Mouse (Mus musculus) forelimb bud, embryonic 11.5 days (tissue): ENCODE data around the gene Tmtc1.

Experiments used
- DNase-seq: peaks from one replicate; pipeline ENCODE4 v3.0.0-alpha.2; 2012; ENCODE audit warnings: low read depth, low spot score

Gene Tmtc1

GRCm38 (mm10) chr6:148373444-148373843 is 70.7 kb downstream of the Tmtc1 start:
- no peak for DNase-seq

- DNase-seq: no peak
Observed at GRCm38 (mm10) chr6:148371223-148371622, 73.0 kb downstream of the Tmtc1 start.

GRCm38 (mm10) chr6:148367094-148367539 is 77.1 kb downstream of the Tmtc1 start:
- peak; percentile 68 for DNase-seq

- DNase-seq: no peak
Observed at GRCm38 (mm10) chr6:148366629-148367028, 77.6 kb downstream of the Tmtc1 start.

- no peak for DNase-seq
Observed at GRCm38 (mm10) chr6:148363162-148363561, 81.0 kb downstream of the Tmtc1 start.

DNA sequence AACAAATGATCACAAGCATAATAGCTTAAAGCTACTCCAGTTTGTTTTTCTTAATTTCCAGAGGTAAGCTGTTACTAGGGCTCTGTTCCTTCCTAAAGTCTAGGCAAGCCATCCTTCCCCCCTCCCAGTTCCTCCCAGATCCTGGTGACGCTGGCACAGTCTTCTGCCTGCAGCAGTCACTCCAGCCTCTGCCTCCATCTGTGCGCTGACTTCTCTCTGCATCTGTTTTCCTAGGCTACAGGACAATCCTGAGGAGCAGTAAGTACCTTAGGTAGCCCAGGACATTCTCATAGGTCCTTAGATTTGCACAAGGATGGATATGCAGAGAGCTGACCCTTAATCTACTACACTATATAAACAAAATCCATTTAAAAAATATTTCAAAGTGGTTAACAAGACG is 81.7 kb downstream of the Tmtc1 start:
- no peak for DNase-seq

DNA sequence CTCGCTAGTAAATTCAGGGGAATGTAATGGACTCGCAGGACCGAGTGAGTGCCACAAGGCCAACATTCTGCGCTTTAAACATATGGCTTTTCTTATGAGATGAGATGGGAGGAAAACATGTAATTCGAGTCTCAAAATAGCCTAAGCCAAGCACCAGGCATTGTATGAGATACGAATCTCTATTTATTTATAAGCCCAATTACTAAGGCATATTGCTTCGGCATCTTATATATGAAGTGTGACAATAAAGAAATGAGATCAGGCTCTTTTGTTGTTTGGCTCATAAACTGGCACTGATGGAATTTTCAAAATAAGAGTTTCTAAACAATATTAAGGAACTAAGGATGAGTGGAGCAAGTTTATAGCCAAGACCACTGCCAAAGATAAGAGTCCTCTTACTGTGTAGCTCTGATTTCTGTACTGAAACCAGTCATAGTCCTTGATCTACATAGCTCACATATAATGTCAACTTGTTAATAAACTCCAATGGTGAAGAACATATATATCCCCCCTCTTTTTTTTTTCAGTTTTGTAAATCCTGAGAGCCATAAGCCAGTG is 84.8 kb downstream of the Tmtc1 start:
- DNase-seq: no peak

DNA sequence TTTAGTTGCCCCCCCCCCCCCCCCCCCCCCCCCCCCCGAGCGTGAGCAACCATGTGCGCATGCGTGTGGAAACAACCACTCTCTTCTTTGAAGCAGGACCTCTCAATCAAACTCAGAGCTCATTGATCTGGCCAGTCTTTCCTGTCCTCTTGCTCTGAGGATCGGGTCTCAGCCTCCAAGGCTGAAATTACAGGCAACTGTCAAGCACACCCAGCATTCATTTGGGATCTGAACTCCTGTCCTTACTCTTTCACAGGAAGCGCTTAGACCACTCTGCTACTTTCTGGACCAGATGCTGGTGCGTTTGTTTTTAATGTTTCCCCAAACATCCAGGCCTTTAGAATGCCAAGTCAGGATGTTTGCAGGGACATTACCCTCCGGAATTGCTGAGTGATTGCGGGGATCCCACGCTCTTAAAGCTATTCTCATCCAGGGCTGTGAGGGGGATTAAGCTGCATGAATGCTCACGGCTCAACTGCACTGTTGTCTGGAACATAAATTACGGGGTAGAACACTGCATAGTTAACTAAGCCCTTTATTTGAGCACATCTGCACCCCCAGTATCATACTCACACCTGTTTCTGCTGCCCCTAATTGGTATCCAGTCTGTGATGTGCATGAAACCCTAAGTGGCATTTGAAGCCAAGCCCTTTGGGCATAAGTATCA is 85.5 kb downstream of the Tmtc1 start:
- no peak for DNase-seq

- DNase-seq: no peak
Observed at GRCm38 (mm10) chr6:148356141-148356540, 88.0 kb downstream of the Tmtc1 start.

- peak; percentile 81 for DNase-seq
Observed at GRCm38 (mm10) chr6:148354509-148355474, 89.4 kb downstream of the Tmtc1 start.

DNA sequence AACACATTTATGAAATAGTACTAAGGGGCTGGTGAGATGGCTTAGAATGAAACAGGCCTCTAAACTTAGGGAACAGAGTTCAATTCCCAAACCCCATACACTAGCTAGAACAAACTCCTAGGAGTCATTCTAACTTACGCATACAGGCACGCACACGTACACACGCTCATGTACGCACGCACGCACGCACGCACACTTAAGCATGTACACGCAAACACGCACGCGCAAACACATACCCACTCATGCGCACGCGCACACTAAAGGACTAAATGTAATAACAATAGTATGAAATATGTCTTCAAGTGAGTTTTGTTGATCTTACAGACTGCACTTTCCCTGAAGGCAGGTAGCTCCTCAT is 90.1 kb downstream of the Tmtc1 start:
- DNase-seq: no peak

DNA sequence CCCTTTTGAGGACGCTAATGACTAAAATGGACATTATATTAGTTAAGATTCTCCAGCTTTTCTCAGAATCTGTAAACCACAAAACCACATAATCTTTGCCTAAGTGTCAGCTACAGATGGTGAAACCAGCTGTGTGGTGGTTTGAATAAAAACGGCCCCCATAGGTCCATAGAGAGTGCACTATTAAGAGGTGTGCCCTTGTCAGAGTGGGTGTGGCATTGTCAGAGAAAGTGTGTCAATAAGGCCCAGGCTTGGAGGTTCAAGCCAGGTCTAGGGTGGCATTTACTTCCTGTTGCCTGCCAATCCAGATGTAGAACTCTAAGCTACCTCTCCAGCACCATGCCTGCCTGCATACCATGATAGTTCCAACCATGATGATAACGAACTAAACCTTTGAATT is 99.2 kb downstream of the Tmtc1 start:
- DNase-seq: no peak

- DNase-seq: no peak
Observed at GRCm38 (mm10) chr6:148342191-148342590, 102.0 kb downstream of the Tmtc1 start.

GRCm38 (mm10) chr6:148341765-148342164 is 102.4 kb downstream of the Tmtc1 start:
- DNase-seq: no peak

GRCm38 (mm10) chr6:148338326-148338957 is 105.7 kb downstream of the Tmtc1 start:
- no peak for DNase-seq

DNA sequence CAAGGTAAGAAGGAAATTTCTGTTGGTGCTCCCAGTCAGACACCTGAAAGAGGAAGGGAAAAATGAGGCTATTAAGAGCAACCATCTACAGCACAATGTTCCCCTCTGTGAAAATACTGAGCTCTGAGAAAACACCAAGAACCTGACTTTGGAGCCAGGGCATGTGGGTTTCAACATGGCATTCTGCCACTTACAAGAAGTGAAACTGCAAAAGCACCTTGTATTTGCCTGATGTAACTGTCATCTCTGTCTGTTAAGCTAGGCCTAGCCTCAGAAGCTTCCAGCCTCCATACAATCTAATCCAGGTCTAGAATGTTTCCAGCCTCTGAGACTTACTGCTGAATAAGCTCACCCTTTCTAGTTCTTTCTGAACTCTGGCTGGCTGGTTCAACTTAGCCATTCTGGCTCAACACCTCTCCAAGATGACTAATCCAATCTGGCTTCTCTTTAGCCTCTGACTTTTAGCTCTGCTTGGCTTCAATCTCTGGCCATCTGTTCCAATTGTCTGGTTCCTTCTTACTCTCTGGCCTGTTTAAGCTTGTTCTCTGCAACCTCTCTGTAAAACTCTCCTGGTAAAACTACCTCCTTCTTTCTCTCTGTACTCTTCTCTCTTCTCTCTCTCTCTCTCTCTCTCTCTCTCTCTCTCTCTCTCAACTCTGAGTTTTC is 107.8 kb downstream of the Tmtc1 start:
- DNase-seq: no peak

DNA sequence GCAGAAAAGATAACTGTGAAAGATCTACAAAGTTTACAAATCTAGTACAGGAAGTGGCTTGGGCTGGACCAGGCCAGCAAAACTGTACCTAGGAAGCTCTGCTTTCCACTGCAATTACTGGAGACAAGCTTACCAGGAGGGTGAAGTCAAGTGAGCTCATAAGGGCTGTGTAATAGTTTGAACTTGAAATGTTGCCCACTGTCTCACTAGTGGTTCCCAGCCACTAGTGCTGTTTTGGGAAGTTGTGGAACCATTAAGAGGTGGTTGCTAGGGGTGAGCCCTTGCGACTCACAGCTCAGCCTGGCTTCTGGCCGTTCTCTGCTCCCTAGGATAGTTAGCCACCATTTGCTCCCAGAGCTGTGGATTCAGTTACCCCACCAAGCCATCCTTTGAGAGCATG is 112.3 kb downstream of the Tmtc1 start:
- DNase-seq: no peak

- DNase-seq: no peak
Observed at GRCm38 (mm10) chr6:148329976-148330375, 114.2 kb downstream of the Tmtc1 start.

- no peak for DNase-seq
Observed at GRCm38 (mm10) chr6:148328928-148329327, 115.3 kb downstream of the Tmtc1 start.

DNA sequence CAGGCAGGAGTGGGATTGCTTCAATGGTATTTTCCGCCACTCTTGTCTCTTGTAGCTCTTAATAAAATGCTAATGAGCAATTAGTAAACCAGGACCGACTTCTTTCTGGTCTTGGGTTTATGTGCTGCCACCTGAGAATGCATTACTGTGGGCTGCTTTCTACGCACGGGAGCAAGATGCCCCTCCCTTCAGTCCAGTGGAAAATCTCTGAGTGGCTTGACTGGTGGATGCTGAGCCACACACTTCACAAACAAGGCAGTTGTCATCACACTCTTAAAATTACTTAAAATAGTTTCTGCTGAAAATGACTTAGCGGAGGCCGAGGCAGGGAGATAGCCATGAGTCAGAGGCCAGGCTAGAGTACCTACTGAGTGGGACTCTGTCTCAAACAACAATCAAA is 116.1 kb downstream of the Tmtc1 start:
- no peak for DNase-seq

- no peak for DNase-seq
Observed at GRCm38 (mm10) chr6:148318736-148319135, 125.5 kb downstream of the Tmtc1 start.
